Mouse (Mus musculus) embryonic facial prominence, embryonic 10.5 days (tissue): ENCODE measurements around the gene Calm1. TPM values are rescaled to one million over a fixed set of nuclear protein-coding genes. Genes with fewer than 3 reads are reported as not detected.
"Not testable (repeated sequence)": the region's sequence is repeated elsewhere in the genome, so short reads cannot be mapped to it uniquely, and the experiment has no call there.

ENCODE experiments used
- DNase-seq: peaks from one replicate; pipeline ENCODE4 v3.0.0-alpha.2; 2017; ENCODE audit warnings: low spot score
- H3K27ac ChIP-seq: fragments of 300-500 bp; sonication (generic); replicated peaks from 2 replicates; pipeline ENCODE4 v1.5.1; 2016; ENCODE audit warnings: mild to moderate bottlenecking
- H3K27me3 ChIP-seq: fragments of 300-500 bp; sonication (generic); replicated peaks from 2 replicates; pipeline ENCODE4 v1.6.1; 2016; ENCODE audit warnings: low read depth, mild to moderate bottlenecking; ENCODE audit not compliant: poor library complexity, severe bottlenecking
- H3K36me3 ChIP-seq: fragments of 300-500 bp; sonication (generic); replicated peaks from 2 replicates; pipeline ENCODE4 v1.6.1; 2016; ENCODE audit warnings: mild to moderate bottlenecking, moderate library complexity
- H3K4me1 ChIP-seq: fragments of 300-500 bp; sonication (generic); 2 replicates; pipeline ENCODE4 v1.6.1; 2016
- H3K4me3 ChIP-seq: fragments of 300-500 bp; sonication (generic); 2 replicates; pipeline ENCODE4 v1.5.1; 2016; ENCODE audit warnings: mild to moderate bottlenecking, moderate library complexity
- H3K9me3 ChIP-seq: fragments of 300-500 bp; sonication (generic); 2 replicates; pipeline ENCODE4 v1.6.1; 2016; ENCODE audit warnings: mild to moderate bottlenecking
- WGBS: fragments of 180-500 bp; shearing (Covaris S2); methylation state at CpG from one replicate; pipeline ENCODE4 v1.1.7; 2016; 5-methylcytosine and 5-hydroxymethylcytosine counted together
- polyA plus RNA-seq: library from polyadenylated mRNA; unstranded; fragments of >200 nt; fragmentation: Nextera tagmentation; extraction: Ambion mirVana; gene quantifications from 2 replicates; pipeline ENCODE4 v1.2.1, GENCODE M21; 2016

The Calm1 gene
- polyA plus RNA-seq, 1 experiment from 2014 or later: 1,166 TPM

GRCm38 (mm10) chr12:100214156-100214555, 14.9 kb downstream of the Calm1 start:
- Histone ChIP-seq H3K4me3 (no peak overlapping the region), H3K27me3 (no peaks in the 10 kb centered on the region), H3K9me3 (peaks cover 5% of the 10 kb centered on the region; the same call in 1 of the 2 replicates), H3K36me3 (peaks cover 15% of the 10 kb centered on the region), H3K27ac (no peak overlapping the region), H3K4me1 (peaks cover 5% of the 10 kb centered on the region; the same call in 1 of the 2 replicates)
- WGBS: 92% methylated on average over 10 of the region's 10 CpGs
- DNase-seq: no peak

DNA sequence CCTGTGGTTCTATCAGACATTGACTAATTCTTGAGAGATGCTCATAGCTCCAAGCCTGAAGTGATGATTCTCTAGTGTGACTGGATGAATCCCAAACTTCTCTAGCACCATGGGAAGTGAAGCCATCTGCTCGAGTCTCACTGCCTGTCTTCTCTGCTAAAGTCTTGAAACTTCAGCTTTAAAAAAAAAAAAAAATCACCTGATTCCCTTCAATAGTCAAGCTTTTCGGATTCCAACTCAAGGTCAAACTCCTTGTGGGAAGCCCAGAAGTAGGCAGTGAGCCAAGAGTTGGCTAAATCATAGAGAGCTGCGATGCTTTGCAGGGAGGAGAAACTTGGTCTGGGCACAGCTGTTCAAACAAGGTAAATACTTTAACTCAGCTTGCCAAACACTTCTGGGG, 15.5 kb downstream of the Calm1 start:
- H3K9me3 ChIP-seq: peaks cover 5% of the 10 kb centered on the region; the same call in 1 of the 2 replicates
- no peak overlapping the region for H3K27ac ChIP-seq
- H3K36me3 ChIP-seq: peaks cover 9% of the 10 kb centered on the region
- no peaks in the 10 kb centered on the region for H3K27me3 ChIP-seq
- H3K4me1 ChIP-seq: peaks cover 5% of the 10 kb centered on the region; the same call in 1 of the 2 replicates
- 87% methylated on average over 3 of the region's 3 CpGs for WGBS
- no peak for DNase-seq
- no peak overlapping the region for H3K4me3 ChIP-seq

- not testable (repeated sequence) for H3K4me3 ChIP-seq, DNase-seq, H3K4me1 ChIP-seq, H3K27me3 ChIP-seq, H3K9me3 ChIP-seq, H3K27ac ChIP-seq, H3K36me3 ChIP-seq
- 94% methylated on average over 2 of the region's 2 CpGs for WGBS
Observed at GRCm38 (mm10) chr12:100217087-100217486, 17.9 kb downstream of the Calm1 start.

- H3K27ac ChIP-seq: no peak overlapping the region
- no peak for DNase-seq
Observed at GRCm38 (mm10) chr12:100220012-100220411, 20.8 kb downstream of the Calm1 start.

GRCm38 (mm10) chr12:100221608-100222321, 22.5 kb downstream of the Calm1 start:
- no peak overlapping the region for H3K27ac ChIP-seq
- H3K27me3 ChIP-seq: no peaks in the 10 kb centered on the region
- no peaks in the 10 kb centered on the region for H3K9me3 ChIP-seq
- H3K4me3 ChIP-seq: no peak overlapping the region
- H3K36me3 ChIP-seq: no peaks in the 10 kb centered on the region
- no peak for DNase-seq
- H3K4me1 ChIP-seq: peaks cover 33% of the 10 kb centered on the region
- WGBS: 40% methylated on average over 11 of the region's 11 CpGs

More at GRCm38 (mm10) chr12:100220012-100220411, 20.8 kb downstream of the Calm1 start:
- H3K27me3 ChIP-seq: no peaks in the 10 kb centered on the region
- H3K36me3 ChIP-seq: no peaks in the 10 kb centered on the region
- H3K9me3 ChIP-seq: no peaks in the 10 kb centered on the region
- no peak overlapping the region for H3K4me3 ChIP-seq
- peaks cover 23% of the 10 kb centered on the region for H3K4me1 ChIP-seq
- WGBS: 84% methylated on average over 4 of the region's 4 CpGs

GRCm38 (mm10) chr12:100222322-100222993, 23.2 kb downstream of the Calm1 start:
- H3K4me1 ChIP-seq: peaks cover 33% of the 10 kb centered on the region
- DNase-seq: no peak
- no peaks in the 10 kb centered on the region for H3K27me3 ChIP-seq
- 83% methylated on average over 13 of the region's 13 CpGs for WGBS
- H3K36me3 ChIP-seq: no peaks in the 10 kb centered on the region
- no peak overlapping the region for H3K4me3 ChIP-seq
- H3K9me3 ChIP-seq: no peaks in the 10 kb centered on the region
- no peak overlapping the region for H3K27ac ChIP-seq

- Histone ChIP-seq H3K4me3 (no peak overlapping the region), H3K36me3 (no peaks in the 10 kb centered on the region), H3K9me3 (no peaks in the 10 kb centered on the region), H3K4me1 (peaks cover 43% of the 10 kb centered on the region), H3K27ac (peak overlapping the region; percentile 26; the same call in 1 of the 2 replicates), H3K27me3 (no peaks in the 10 kb centered on the region)
- WGBS: 72% methylated on average over 8 of the region's 8 CpGs
- DNase-seq: no peak
Observed at GRCm38 (mm10) chr12:100223531-100223930, 24.3 kb downstream of the Calm1 start.

- H3K36me3 ChIP-seq: no peaks in the 10 kb centered on the region
- no peaks in the 10 kb centered on the region for H3K27me3 ChIP-seq
- H3K9me3 ChIP-seq: no peaks in the 10 kb centered on the region
- 93% methylated on average over 4 of the region's 4 CpGs for WGBS
- no peak overlapping the region for H3K4me3 ChIP-seq
- DNase-seq: no peak
- H3K27ac ChIP-seq: no peak overlapping the region
- peaks cover 48% of the 10 kb centered on the region for H3K4me1 ChIP-seq
Observed at GRCm38 (mm10) chr12:100225196-100225595, 26.0 kb downstream of the Calm1 start.

DNA sequence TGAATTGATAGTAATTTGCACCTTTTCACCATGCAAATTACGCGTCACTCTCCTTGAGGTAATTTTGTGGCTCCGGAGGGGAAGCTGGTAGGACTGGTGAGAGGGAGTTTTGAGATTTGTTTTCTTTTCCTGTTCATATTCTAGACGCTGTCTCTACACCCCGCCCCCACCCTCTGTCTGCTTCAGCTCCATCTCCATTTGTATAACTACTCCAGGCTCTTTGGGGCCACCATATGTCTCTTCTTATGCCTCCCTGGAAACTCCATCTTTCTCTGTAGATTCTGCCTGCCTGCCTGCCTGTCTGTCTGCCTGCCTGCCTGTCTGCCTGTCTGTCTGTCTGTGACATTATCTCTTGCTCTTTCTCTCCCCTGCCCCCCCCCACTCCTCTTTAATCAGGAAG, 26.8 kb downstream of the Calm1 start:
- Histone ChIP-seq H3K9me3 (no peaks in the 10 kb centered on the region), H3K4me3 (no peak overlapping the region), H3K36me3 (no peaks in the 10 kb centered on the region), H3K4me1 (peaks cover 48% of the 10 kb centered on the region), H3K27ac (0 out of 2 replicates have a peak overlapping the region, but pooled peaks have one; percentile 0), H3K27me3 (no peaks in the 10 kb centered on the region)
- WGBS: 71% methylated on average over 5 of the region's 5 CpGs
- DNase-seq: no peak

- DNase-seq: no peak
- Histone ChIP-seq H3K27ac (0 out of 2 replicates have a peak overlapping the region, but pooled peaks have one; percentile 0), H3K9me3 (no peaks in the 10 kb centered on the region), H3K4me3 (no peak overlapping the region), H3K27me3 (no peaks in the 10 kb centered on the region), H3K4me1 (peaks cover 45% of the 10 kb centered on the region), H3K36me3 (no peaks in the 10 kb centered on the region)
- WGBS: 72% methylated on average over 8 of the region's 8 CpGs
Observed at GRCm38 (mm10) chr12:100226621-100227020, 27.4 kb downstream of the Calm1 start.

GRCm38 (mm10) chr12:100228041-100228725, 28.9 kb downstream of the Calm1 start:
- DNase-seq: no peak
- Histone ChIP-seq H3K36me3 (no peaks in the 10 kb centered on the region), H3K4me1 (peaks cover 33% of the 10 kb centered on the region), H3K27ac (peak overlapping the region; percentile 68), H3K9me3 (no peaks in the 10 kb centered on the region), H3K4me3 (no peak overlapping the region), H3K27me3 (no peaks in the 10 kb centered on the region)
- WGBS: 39% methylated on average over 11 of the region's 11 CpGs

DNA sequence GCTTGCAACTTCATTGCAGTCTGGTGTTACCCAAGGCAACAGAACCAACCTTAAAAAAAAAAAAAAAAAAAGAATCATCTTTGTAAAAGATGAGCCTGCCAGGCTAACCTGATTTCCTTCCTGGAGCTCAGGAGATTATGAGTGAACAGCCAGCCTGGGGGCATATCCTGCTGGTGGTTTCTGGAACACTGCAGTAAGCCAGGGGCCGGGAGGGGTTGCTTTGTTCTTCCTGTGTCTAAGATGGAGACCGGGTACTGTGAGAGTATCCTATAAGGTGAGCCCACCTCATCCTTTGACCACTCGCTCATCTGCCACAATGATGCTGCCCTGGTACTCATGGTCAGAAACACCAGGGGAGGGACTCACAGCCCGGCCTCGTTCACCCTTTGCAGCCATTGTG, 35.0 kb downstream of the Calm1 start:
- H3K27me3 ChIP-seq: no peaks in the 10 kb centered on the region
- H3K27ac ChIP-seq: no peak overlapping the region
- 0 out of 2 replicates have a peak, but pooled peaks cover 2% of the 10 kb centered on the region for H3K4me1 ChIP-seq
- no peak for DNase-seq
- 80% methylated on average over 5 of the region's 5 CpGs for WGBS
- H3K36me3 ChIP-seq: no peaks in the 10 kb centered on the region
- no peak overlapping the region for H3K4me3 ChIP-seq
- H3K9me3 ChIP-seq: no peaks in the 10 kb centered on the region
